Mouse (Mus musculus) kidney, embryonic 15.5 days (tissue): Measurements from ENCODE around the gene Gm17349. TPM values are rescaled to one million over a fixed set of nuclear protein-coding genes. Genes with fewer than 3 reads are reported as not detected.
"Not testable (repeated sequence)": the region's sequence is repeated elsewhere in the genome, so short reads cannot be mapped to it uniquely, and the experiment has no call there.

Experiments used
- ATAC-seq: fragments of 200-750 bp; cut with Nextera tagmentation; replicated peaks from 2 replicates; pipeline ENCODE4 v1.8.0; 2017; ENCODE audit warnings: moderate TSS enrichment; ENCODE audit not compliant: low FRiP score
- H3K27ac ChIP-seq: fragments of 300-500 bp; sonication (generic); 2 replicates; pipeline ENCODE4 v1.5.1; 2015; ENCODE audit warnings: mild to moderate bottlenecking, inconsistent platforms
- H3K27me3 ChIP-seq: fragments of 300-500 bp; sonication (generic); 2 replicates; pipeline ENCODE4 v1.6.1; 2015; ENCODE audit warnings: inconsistent platforms
- H3K36me3 ChIP-seq: fragments of 300-500 bp; sonication (generic); 2 replicates; pipeline ENCODE4 v1.6.1; 2015; ENCODE audit warnings: inconsistent platforms
- H3K4me1 ChIP-seq: fragments of 300-500 bp; sonication (generic); 2 replicates; pipeline ENCODE4 v1.6.1; 2015; ENCODE audit warnings: inconsistent platforms
- H3K4me2 ChIP-seq: fragments of 300-500 bp; sonication (generic); 2 replicates; pipeline ENCODE4 v1.6.1; 2015; ENCODE audit warnings: moderate library complexity, mild to moderate bottlenecking, inconsistent platforms
- H3K4me3 ChIP-seq: fragments of 300-500 bp; sonication (generic); replicated peaks from 2 replicates; pipeline ENCODE4 v1.5.1; 2015; ENCODE audit warnings: mild to moderate bottlenecking, inconsistent platforms
- H3K9ac ChIP-seq: fragments of 300-500 bp; sonication (generic); 2 replicates; pipeline ENCODE4 v1.6.1; 2015; ENCODE audit warnings: mild to moderate bottlenecking, inconsistent platforms
- H3K9me3 ChIP-seq: fragments of 300-500 bp; sonication (generic); replicated peaks from 2 replicates; pipeline ENCODE4 v1.6.1; 2016; ENCODE audit warnings: inconsistent platforms
- WGBS: fragments of 180-500 bp; shearing (Covaris S2); methylation state at CpG from one replicate; pipeline ENCODE4 v1.1.7; 2015; ENCODE audit warnings: mixed read lengths; 5-methylcytosine and 5-hydroxymethylcytosine counted together
- polyA plus RNA-seq: library from polyadenylated mRNA; unstranded; fragments of >200 nt; fragmentation: Nextera tagmentation; extraction: Ambion mirVana; gene quantifications from 2 replicates; pipeline ENCODE4 v1.2.1, GENCODE M21; 2015

Gm17349 gene
- not detected in 2 replicates for polyA plus RNA-seq

GRCm38 (mm10) chr15:99705440-99706048, at the start of gene Gm17349:
Gm17349 (minus strand) TSS chr15:99705490.
- no peaks in the 10 kb centered on the region for H3K27me3 ChIP-seq
- H3K27ac ChIP-seq = peak within 1 kb of the TSS; percentile 97
- no peaks in the 10 kb centered on the region for H3K9me3 ChIP-seq
- ATAC-seq = no peak
- H3K9ac ChIP-seq = peak within 1 kb of the TSS; percentile 23; the same call in 1 of the 2 replicates
- H3K4me1 ChIP-seq = peaks cover 39% of the 10 kb centered on the region
- H3K4me2 ChIP-seq = peak within 1 kb of the TSS; percentile 73
- H3K36me3 ChIP-seq = peaks cover 62% of the 10 kb centered on the region
- H3K4me3 ChIP-seq = peak within 1 kb of the TSS; percentile 4; the same call in 1 of the 2 replicates
- WGBS = 66% methylated on average over 11 of the region's 11 CpGs

DNA sequence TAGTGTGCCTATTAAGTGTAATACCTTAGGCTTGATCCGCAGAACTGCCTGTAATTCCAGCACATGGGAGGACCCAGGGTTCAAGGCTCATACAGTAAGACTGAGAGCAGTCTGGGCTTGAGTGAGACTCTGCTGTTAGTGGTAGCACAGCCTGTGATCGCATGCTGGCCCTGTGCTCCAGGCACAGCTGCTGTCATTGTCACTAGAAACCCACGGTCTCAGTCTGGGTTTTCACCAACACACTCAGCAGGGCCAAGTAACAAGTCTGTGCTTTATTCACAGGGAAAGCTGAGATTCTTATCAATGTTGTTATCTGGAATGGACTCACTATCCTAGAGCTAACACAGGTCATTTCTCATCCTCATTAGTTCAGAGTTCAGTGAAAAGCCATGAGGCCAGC, 48.9 kb upstream of the Gm17349 start:
- no peak for ATAC-seq
- 78% methylated on average over 3 of the region's 3 CpGs for WGBS
- H3K9ac ChIP-seq = no peak overlapping the region
- H3K27me3 ChIP-seq = no peaks in the 10 kb centered on the region
- H3K9me3 ChIP-seq = no peaks in the 10 kb centered on the region
- no peak overlapping the region for H3K4me2 ChIP-seq
- H3K4me1 ChIP-seq = peaks cover 3% of the 10 kb centered on the region; the same call in 1 of the 2 replicates
- H3K36me3 ChIP-seq = peaks cover 19% of the 10 kb centered on the region
- H3K4me3 ChIP-seq = no peak overlapping the region
- H3K27ac ChIP-seq = no peak overlapping the region

DNA sequence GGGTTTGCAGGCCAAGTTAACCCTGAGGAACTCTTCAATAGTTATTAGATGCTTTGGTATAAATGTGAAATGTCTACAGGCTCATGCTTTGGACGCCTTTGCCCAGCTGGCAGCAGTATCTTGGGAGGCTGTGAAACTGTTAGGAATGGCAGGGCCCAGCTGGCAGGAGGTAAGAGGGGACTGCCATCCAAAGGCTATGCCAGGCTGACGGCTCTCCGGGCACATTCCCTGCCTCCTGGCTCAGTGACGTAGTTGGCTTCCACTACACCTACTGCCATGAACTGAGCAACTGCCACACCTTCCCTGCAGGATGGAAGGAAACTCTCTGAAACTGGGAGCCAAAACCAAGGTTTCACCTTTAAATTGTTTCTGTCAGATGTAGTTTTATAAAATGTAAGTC, 34.9 kb upstream of the Gm17349 start:
- H3K27ac ChIP-seq = no peak overlapping the region
- no peaks in the 10 kb centered on the region for H3K27me3 ChIP-seq
- H3K36me3 ChIP-seq = peaks cover 94% of the 10 kb centered on the region
- no peaks in the 10 kb centered on the region for H3K4me1 ChIP-seq
- H3K9me3 ChIP-seq = no peaks in the 10 kb centered on the region
- WGBS = 97% methylated on average over 4 of the region's 4 CpGs
- no peak for ATAC-seq
- no peak overlapping the region for H3K9ac ChIP-seq
- no peak overlapping the region for H3K4me2 ChIP-seq
- H3K4me3 ChIP-seq = no peak overlapping the region

- Histone ChIP-seq H3K27ac (no peak overlapping the region), H3K27me3 (no peaks in the 10 kb centered on the region), H3K9ac (no peak overlapping the region), H3K36me3 (peaks cover 86% of the 10 kb centered on the region), H3K9me3 (no peaks in the 10 kb centered on the region), H3K4me2 (no peak overlapping the region), H3K4me3 (no peak overlapping the region), H3K4me1 (no peaks in the 10 kb centered on the region)
- 90% methylated on average over 11 of the region's 11 CpGs for WGBS
- ATAC-seq = no peak
Observed at GRCm38 (mm10) chr15:99736675-99737074, 31.4 kb upstream of the Gm17349 start.

GRCm38 (mm10) chr15:99735631-99736030, 30.3 kb upstream of the Gm17349 start:
- Histone ChIP-seq H3K27ac (no peak overlapping the region), H3K27me3 (no peaks in the 10 kb centered on the region), H3K4me1 (no peaks in the 10 kb centered on the region), H3K9ac (no peak overlapping the region), H3K4me3 (no peak overlapping the region), H3K4me2 (no peak overlapping the region), H3K9me3 (no peaks in the 10 kb centered on the region), H3K36me3 (peaks cover 82% of the 10 kb centered on the region)
- WGBS = 94% methylated on average over 2 of the region's 2 CpGs
- no peak for ATAC-seq

- H3K4me1 ChIP-seq = no peaks in the 10 kb centered on the region
- H3K9ac ChIP-seq = no peak overlapping the region
- H3K4me2 ChIP-seq = no peak overlapping the region
- no peaks in the 10 kb centered on the region for H3K27me3 ChIP-seq
- H3K9me3 ChIP-seq = peaks cover 4% of the 10 kb centered on the region; the same call in 1 of the 2 replicates
- H3K4me3 ChIP-seq = no peak overlapping the region
- H3K27ac ChIP-seq = no peak overlapping the region
- no peak for ATAC-seq
- peaks cover 78% of the 10 kb centered on the region for H3K36me3 ChIP-seq
- WGBS = 96% methylated on average over 5 of the region's 5 CpGs
Observed at GRCm38 (mm10) chr15:99733186-99733585, 27.9 kb upstream of the Gm17349 start.

DNA sequence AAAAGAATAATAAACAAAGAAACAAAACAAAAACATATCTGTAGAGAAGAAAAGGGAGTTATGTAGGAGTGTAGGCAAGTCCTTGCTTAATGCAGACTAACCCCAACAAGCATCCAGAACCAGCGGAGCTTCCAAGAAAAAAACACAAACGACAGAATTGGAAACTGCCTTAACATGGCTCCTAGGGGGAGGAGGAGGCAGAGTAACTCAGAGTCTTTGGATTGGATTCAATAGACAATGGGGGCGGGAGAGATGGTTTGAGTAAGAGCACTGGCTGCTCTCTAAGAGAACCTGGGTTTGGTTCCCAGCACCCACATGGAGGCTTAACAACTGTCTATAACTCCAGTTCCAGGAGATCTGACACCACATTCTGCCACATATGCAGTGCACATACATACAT, 26.4 kb upstream of the Gm17349 start:
- Histone ChIP-seq H3K4me1 (peaks cover 6% of the 10 kb centered on the region; the same call in 1 of the 2 replicates), H3K36me3 (peaks cover 72% of the 10 kb centered on the region), H3K4me2 (no peak overlapping the region), H3K9ac (no peak overlapping the region), H3K27me3 (no peaks in the 10 kb centered on the region), H3K9me3 (peaks cover 4% of the 10 kb centered on the region; the same call in 1 of the 2 replicates), H3K4me3 (no peak overlapping the region), H3K27ac (no peak overlapping the region)
- ATAC-seq = no peak
- 83% methylated on average over 3 of the region's 3 CpGs for WGBS

DNA sequence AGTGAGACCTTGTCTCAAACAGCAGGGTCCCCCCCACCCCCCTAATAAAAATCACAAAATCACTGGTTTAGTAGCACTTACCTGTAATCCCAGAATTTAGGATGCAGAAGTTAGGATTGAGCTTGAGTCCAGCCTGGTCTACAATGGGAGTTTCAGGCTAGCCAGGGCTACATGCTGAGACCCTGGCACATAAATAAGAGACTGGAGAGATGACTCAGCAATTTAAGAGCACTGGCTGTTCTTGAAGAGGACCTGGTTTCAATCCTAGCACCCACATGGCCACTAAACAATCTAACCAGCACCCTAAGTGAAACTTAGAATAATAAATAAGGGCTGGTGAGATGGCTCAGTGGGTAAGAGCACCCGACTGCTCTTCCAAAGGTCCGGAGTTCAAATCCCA, 25.9 kb upstream of the Gm17349 start:
- WGBS = 100% methylated on average over 2 of the region's 2 CpGs
- Histone ChIP-seq H3K27ac (no peak overlapping the region), H3K36me3 (peaks cover 67% of the 10 kb centered on the region), H3K9ac (no peak overlapping the region), H3K27me3 (no peaks in the 10 kb centered on the region), H3K9me3 (peaks cover 4% of the 10 kb centered on the region; the same call in 1 of the 2 replicates), H3K4me1 (peaks cover 11% of the 10 kb centered on the region; the same call in 1 of the 2 replicates), H3K4me3 (no peak overlapping the region), H3K4me2 (no peak overlapping the region)
- no peak for ATAC-seq

DNA sequence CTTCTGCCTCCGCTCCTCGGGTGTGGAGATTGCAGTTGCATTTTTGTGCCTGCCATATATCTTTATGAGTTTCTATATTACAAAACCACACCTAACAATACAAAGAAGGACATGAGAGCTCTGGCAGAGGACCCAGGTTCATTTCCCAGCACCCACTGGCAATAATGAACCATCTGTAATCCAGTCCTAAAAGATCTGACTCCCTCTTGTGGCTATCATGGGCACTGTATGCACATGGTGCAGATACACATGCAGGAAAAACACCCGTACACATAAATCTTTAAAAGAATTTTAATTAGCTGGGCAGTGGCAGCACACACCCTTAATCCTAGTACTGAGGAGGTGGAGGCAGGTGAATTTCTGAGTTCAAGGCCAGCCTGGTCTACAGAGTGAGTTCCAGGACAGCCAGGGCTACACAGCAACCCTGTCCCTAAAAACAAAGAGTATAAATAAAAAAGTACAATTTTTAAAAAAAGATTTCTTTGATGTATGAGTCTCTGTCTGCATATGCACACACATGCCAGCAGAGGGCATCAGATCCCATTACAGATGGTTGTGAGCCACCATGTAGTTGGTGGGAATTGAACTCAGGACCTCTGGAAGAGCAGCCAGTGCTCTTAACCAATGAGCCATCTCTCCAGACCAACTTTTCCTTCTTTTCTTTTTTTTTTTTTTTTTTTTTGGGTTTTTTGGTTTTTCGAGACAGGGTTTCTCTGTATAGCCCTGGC, 23.9 kb upstream of the Gm17349 start:
- no peak for ATAC-seq
- H3K9me3 ChIP-seq = peaks cover 4% of the 10 kb centered on the region; the same call in 1 of the 2 replicates
- H3K9ac ChIP-seq = no peak overlapping the region
- no peak overlapping the region for H3K4me3 ChIP-seq
- H3K27me3 ChIP-seq = no peaks in the 10 kb centered on the region
- H3K4me1 ChIP-seq = peaks cover 22% of the 10 kb centered on the region
- no peak overlapping the region for H3K4me2 ChIP-seq
- no peak overlapping the region for H3K27ac ChIP-seq
- WGBS = 96% methylated on average over 4 of the region's 4 CpGs
- peaks cover 56% of the 10 kb centered on the region for H3K36me3 ChIP-seq

DNA sequence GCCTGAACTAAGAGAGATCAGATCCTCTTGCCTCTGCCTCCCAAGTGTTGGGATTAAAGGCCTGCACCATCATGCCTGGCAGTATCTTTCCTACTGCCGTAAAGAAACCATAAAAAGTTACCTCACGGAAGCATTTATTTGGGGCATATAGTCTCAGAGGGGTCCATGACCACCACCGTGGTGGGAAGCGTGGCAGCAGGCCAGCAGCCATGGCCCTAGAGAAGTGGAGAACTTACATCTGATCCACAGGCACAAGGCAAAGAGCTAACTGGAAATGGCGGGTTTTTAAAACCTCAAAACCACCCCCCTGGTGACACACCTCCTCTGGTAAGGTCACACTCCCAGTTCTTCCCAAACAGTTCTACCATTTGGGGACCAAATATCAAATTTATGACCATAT, 22.9 kb upstream of the Gm17349 start:
- H3K9ac ChIP-seq = no peak overlapping the region
- peaks cover 49% of the 10 kb centered on the region for H3K36me3 ChIP-seq
- WGBS = 94% methylated on average over 5 of the region's 5 CpGs
- H3K4me2 ChIP-seq = no peak overlapping the region
- H3K4me1 ChIP-seq = peaks cover 32% of the 10 kb centered on the region
- no peak for ATAC-seq
- H3K4me3 ChIP-seq = no peak overlapping the region
- no peaks in the 10 kb centered on the region for H3K27me3 ChIP-seq
- H3K9me3 ChIP-seq = peaks cover 4% of the 10 kb centered on the region; the same call in 1 of the 2 replicates
- no peak overlapping the region for H3K27ac ChIP-seq

GRCm38 (mm10) chr15:99727525-99727924, 22.2 kb upstream of the Gm17349 start:
- no peak overlapping the region for H3K9ac ChIP-seq
- peaks cover 4% of the 10 kb centered on the region; the same call in 1 of the 2 replicates for H3K9me3 ChIP-seq
- H3K27ac ChIP-seq = no peak overlapping the region
- peaks cover 39% of the 10 kb centered on the region for H3K4me1 ChIP-seq
- no peak overlapping the region for H3K4me3 ChIP-seq
- no peak for ATAC-seq
- 92% methylated on average over 12 of the region's 12 CpGs for WGBS
- no peak overlapping the region for H3K4me2 ChIP-seq
- H3K27me3 ChIP-seq = no peaks in the 10 kb centered on the region
- peaks cover 42% of the 10 kb centered on the region for H3K36me3 ChIP-seq

DNA sequence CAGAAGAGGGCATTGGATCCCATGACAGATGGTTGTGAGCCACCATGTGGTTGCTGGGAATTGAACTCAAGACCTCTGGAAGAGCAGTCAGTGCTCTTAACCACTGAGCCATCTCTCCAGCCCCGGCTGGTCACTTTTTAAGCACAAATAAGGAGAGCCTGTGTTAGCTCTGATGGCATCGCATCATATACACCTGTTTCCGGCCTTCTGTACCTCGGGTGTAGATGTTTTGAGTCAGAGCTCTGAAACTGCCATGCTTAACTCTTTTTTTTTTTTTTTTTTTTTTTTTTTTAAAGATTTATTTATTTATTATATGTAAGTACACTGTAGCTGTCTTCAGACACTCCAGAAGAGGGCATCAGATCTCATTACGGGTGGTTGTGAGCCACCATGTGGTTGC, 21.7 kb upstream of the Gm17349 start:
- not testable (repeated sequence) for H3K27ac ChIP-seq, H3K27me3 ChIP-seq, H3K9ac ChIP-seq, H3K9me3 ChIP-seq, ATAC-seq, H3K4me3 ChIP-seq, H3K4me2 ChIP-seq
- peaks cover 44% of the 10 kb centered on the region for H3K4me1 ChIP-seq
- peaks cover 39% of the 10 kb centered on the region for H3K36me3 ChIP-seq
- 89% methylated on average over 4 of the region's 5 CpGs for WGBS
